Mouse (Mus musculus) left cerebral cortex, adult 8-10 months (tissue): Measurements from ENCODE around the gene AC129217.1. TPM values are rescaled to one million over a fixed set of nuclear protein-coding genes. Genes with fewer than 3 reads are reported as not detected.
"Not testable (repeated sequence)": the region's sequence is repeated elsewhere in the genome, so short reads cannot be mapped to it uniquely, and the experiment has no call there.

Experiments used
- DNase-seq, 2 experiments: peaks; one replicate each; pipeline ENCODE4 v3.0.0; 2022; ENCODE audit warnings: low spot score in 2 of 2
- total RNA-seq, 4 experiments: library from RNA; stranded (reverse); gene quantifications; 2 replicates each; pipeline ENCODE4 v1.2.4; 2022

The AC129217.1 gene
- total RNA-seq, 4 experiments from 2014 or later: not detected

DNA sequence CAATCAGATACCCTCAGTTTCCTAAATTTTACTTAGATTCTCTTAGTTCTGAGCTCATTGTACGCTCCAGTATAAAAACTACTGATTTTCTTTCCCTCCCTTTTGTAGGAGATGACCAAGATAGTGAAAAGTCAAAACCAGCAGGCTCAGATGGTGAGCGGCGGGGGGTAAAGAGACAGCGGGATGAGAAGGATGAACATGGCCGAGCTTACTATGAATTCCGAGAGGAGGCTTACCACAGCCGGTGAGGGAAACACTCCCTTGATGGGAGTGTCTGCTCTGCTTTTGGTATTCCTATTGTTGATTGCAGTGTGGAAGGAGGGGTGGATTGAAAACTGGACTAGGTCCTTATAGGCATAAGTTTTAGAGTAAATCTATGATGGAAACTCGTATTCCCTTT, 6.9 kb upstream of the AC129217.1 start:
- no peak for DNase-seq

DNA sequence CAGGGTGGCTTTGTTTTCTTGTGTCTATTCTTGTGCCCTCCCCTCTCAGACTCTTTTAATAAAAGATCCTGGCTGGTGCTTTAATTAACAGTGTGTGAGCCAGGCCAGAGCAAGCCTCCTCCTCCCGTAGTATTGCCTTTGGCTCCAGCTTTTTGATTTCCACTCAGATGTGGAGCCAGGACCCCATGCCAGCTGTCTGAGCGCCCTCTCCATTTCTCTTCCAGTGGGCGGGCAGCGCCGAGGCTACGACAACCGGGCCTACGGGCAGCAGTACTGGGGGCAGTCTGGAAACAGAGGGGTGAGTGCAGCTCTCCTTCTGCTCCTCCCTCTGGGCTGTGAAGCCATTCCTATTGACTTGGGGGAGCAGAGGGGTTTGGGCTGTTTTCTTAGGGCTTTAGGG, 1.1 kb downstream of the AC129217.1 start:
- DNase-seq: no peak

DNA sequence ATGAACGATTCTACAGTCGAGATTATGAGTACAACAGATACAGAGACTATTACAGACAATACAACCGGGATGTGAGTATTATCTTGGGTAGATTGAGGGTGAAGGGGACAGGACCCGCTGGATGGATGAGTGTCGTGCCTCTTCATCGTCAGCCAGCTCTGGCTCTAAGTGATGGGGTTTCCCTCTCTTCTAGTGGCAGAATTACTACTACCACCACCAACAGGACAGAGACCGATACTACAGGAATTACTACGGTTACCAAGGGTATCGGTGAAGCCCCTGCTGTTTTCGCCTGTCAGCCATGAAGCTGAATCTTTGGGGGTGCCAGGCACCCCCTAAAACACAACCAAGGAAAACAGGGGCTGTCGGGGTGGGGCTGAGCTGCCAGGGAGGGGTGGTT, 1.7 kb downstream of the AC129217.1 start:
- DNase-seq: no peak

DNA sequence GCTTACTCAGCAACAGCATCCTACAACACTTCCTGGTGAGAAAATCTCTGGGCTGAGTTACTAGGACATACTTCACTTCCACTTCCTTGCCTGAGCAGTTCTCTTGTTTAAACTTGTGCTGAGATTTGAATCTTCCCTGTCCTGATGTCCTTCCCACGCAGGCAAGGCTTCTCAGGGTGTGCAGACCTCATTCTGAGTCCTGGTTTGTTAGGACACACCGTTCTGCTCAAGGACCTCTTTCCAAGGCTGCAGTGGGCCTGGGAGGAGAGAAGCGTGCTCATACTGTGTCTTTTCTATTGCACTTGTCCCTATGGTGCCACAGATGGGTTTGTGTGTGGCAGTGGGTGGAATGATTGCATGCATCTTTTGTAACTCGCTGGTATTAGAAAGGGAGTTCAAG, 3.4 kb downstream of the AC129217.1 start:
- no peak for DNase-seq

DNA sequence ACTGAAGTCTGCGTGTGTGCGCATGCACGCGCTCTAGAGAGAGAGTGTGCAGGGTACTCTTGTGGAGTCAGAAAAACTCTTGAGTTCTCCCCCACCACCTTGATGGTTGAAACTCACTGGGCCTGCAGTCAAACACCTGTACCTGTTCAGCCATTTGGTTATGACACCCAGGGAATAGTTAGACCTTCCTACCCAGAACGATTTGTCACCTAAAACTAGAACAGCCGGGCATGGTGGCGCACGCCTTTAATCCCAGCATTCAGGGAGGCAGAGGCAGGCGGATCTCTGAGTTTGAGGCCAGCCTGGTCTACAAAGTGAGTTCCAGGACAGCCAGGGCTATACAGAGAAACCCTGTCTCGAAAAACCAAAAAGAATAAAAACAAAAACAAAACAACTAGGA, 6.8 kb downstream of the AC129217.1 start:
- not testable (repeated sequence) for DNase-seq

DNA sequence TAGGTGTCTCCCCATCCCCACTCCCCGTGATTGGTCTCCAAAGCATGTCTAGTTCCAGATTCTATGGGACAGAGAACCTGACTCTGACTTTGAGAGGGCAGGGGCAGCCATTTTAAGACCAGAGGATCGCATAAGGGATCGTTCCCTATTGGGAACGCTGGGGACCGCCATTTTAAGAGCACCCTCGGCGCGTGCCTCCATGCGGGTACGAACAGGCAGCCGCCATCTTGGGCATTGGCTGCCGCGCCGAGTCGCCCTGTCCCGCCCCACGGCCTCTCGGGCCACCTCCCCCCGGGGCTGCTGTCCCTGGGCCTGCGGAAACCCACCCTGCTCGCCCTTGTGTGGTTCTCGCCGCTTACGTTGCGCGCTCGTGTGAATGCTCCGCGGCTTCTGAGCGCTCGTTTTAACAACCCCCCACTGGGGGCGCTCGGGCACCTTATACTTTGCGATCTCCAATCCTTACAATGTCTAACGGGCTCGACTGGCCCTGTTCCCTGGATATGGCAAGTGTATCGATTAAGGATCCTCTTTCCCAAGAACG, 7.7 kb downstream of the AC129217.1 start, which contains the start of gene Bscl2:
TSS of gene Bscl2 (plus strand) at position 217 of the 541 bp plus-strand sequence.
- DNase-seq: peak; percentile 77 to 88

DNA sequence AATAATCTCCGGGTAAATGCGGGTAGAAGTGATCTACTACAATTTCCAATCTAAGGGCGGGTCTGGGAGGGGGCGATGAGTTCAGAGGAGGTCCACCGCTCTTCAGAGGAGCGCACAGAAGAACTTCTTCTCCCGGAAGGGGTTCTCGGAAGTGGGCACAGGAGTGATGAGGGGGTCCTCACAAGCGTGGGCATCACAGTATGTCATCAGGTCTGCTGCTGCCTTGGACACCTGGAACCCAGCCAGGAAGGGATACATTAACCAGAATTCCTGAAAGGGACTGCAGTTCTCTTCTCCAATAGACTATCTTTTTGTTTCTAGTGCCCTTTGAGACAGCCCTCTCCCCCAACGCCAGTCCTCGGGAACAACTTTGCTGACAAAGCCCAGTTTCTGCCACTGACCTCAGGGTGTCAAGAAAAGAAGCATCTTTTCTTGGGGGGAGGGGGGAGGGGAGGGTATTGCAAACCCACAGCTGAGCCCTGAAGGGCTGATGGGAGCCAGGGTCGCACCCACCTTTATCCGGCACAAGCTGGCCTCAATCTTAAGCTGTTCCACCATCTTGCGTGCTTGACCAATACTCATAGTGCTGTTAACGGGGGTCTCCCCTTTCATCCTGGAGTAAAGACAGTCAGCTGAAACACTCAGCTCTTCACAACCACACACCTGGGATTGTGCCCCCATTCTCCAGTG, 8.6 kb downstream of the AC129217.1 start:
- peak in 1 of 2 experiments; percentile 52 for DNase-seq

DNA sequence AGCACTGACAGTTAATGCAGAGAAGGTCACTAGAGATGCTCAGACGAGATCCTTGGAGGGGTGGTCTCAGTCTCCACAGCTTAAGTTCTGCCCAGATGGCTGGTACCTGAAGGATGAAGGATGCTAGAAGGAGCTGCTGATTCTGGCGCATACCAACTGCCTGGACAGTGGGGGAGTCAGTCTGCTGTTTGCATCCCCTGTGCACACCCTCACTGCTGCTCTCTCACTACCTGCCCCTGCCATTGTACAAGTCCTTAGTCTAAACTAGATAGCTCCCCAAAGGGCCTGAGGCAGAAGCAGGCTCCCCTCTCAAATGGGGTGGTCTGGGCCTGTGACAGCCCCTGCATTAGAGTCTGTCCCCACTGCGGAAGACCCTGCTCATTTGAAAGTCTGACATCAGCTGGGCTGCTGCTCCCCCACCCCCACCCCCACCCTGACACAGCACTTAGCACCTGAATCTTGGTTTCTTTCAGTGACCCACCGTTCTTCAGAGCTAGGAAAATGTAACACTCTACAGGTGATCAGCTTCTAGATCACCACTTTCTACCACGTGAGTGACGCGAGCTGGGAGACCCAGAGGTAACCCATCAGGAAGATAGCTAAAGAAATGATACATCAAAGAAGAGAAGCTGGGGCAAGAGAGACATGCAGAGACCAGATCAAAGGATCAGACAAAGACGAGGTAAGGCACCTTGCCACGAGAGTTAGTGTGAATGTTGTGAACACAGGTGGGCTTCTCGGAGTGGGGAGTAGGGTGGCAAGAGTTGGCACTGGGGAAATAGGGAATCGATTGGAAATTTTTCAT, 9.7 kb downstream of the AC129217.1 start, which contains the start of gene Gng3:
TSS of gene Gng3 (minus strand) at position 92 of the 805 bp plus-strand sequence.
- peak; percentile 81 to 90 for DNase-seq

DNA sequence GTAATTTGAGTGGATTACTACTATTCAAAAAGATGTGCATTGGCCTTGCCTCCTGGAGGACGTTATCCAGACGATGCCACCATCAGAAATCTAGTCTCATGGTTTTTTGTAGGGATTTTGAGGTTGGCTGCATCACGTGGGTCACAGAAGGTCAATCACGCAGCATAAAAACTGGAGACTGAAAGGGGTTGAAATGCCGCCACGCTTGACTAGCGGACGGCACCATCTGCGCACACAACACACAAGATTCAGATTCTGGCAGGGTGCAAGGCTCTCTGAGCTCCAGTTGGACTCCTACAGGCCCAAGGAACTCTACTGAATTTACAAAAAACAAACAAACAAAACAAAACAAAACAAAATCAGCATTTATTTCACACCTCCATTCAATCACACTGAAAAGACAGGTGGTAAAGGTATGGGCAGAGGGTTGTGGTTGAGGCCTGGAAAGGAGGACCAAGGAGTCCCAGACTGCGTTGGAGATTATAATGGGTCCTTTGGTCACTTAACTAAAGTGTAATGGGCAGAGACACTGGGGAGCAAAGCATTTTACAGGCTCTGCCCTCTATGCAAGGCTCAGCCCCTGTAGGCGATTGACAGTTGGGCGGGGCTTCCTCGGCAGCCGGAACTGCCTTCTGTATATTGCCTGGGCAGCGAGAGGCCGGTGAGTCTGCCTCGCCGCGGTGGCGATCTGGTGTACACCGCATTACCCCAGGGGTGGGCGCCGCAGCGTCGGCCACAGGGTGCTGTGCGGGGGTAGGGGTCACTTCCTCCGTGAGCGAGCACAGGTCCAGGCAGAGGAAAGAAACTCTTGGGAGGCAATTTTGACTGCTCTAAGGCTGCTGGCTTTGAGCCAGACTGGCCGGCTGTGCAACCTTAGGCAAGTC, 10.6 kb downstream of the AC129217.1 start:
- peak; percentile 39 to 69 for DNase-seq

DNA sequence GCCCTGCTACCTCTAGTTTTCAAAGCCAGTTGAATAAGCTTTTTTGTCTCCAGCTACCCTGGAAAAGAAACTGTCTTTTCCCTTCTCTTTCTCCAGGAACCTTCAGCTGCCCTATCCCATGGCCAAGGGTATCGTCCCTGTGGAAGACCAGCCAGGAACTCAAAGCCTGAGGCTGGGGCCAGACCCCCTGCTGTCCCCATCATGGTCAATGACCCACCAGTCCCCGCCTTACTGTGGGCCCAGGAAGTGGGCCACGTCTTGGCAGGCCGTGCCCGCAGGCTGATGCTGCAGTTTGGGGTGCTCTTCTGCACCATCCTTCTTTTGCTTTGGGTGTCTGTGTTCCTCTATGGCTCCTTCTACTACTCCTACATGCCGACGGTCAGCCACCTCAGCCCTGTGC, 11.4 kb downstream of the AC129217.1 start:
- DNase-seq: no peak

DNA sequence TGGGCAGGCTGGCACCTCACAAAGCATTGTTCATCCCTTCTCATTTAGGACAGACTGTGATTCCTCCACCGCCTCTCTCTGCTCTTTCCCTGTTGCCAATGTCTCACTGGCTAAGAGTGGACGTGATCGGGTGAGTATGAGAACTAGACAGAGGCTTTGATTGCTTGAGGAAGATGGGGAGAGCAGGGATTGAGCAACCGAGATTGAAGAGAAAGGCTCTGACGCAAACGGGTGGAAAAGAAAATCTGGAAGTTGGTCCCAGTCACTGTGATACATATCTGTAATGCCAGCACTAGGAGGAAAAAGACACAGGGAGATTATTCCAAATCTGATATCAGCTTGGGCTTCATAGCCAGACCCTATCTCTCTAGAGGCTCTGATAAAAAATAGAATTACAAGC, 13.4 kb downstream of the AC129217.1 start:
- no peak for DNase-seq

DNA sequence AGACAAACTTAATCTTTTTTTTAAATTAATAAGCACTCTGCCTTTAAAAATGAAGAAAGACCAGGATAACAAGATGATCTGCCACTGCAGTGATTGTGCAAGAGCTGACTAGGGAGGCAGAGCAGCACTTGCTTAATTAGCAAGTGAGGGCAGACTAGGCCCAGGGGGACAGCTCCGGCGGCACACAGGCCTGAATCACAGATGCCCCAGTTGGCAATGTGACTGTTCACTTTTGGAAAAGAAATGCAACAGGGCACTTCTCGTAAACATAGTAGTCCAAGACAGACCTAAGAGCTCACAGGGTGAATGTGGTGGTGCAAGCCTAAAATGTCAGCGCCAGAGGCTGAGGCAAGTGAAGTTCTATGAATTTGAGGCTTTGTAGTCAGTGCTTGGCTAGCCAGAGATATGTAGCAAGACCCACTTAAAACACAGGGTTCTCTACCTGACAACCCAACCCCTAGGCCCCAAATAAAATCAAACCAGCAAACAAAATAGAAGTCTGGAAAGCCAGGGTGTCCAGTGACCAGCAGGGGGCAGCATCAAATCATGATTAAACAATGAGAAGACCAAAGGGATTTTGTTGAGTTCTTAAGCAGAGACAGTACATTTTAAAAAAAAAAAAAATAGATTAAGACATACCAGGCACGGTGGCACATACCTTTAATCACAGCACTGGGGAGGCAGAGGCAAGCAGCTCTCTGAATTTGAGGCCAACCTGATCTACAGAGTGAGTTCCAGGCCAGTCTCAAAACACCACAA, 15.0 kb downstream of the AC129217.1 start:
- DNase-seq: no peak

DNA sequence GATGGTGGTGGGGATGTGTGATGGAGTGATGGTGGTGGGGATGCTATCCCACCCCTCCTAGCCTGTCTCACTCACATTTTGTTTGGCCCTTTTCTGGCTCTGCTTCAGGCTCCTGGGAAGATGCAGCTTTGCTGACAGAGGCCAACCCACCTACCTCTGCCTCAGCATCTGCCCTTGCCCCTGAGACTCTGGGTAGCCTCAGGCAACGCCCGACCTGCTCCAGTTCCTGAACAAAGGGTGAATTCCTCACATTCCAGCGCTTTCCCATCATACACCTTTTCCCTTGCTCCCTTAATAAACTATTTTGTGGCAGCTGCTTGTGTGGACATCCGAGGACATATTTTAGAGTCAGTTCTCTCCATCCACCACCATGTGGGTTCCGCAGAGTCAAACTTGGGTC, 18.8 kb downstream of the AC129217.1 start:
- DNase-seq: no peak

DNA sequence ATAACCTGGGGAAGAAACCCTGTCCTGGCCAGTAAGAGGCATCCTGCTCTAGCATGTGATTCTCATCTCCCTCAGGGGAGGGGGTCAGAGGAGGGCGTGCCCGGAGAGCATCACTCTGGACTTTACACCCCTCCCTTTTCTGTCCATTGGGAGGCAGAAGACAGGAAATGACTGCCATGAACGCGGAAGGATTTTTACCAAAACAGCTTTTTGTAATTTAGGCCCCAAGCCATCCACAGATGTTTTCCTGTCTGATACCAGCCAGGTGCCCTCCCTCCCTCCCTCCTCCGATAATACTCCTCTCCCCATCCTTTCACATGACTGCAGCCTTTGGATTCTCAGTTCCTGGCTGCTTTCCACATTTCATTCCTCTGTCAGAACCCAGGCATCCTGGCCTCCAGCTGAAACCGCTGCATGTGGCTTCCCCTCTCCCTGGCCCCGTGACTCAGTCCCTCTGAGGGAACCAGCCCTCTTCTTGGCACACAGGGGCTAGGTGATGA, 20.9 kb downstream of the AC129217.1 start, which contains the start of gene Lrrn4cl:
TSS of gene Lrrn4cl (plus strand) at position 367 of the 500 bp plus-strand sequence.
- no peak for DNase-seq

DNA sequence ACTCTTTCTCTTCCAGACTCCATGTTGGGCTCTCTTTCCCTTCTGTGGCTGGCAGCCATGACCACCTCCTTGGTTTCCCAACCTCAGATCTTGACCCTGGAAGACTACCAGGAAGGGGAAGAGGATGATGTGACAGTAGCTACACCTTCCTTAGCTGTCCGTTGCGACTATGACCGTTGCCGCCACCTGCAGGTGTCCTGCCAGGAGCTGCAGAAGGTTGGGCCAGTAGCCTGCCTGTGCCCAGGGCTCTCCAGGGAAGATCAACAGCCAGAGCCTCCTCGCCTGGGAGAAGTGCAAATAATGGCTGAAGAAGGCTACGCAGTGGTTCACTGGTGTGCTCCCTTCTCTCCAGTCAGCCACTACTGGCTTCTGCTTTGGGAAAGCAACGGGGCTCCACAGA, 22.1 kb downstream of the AC129217.1 start:
- no peak for DNase-seq

DNA sequence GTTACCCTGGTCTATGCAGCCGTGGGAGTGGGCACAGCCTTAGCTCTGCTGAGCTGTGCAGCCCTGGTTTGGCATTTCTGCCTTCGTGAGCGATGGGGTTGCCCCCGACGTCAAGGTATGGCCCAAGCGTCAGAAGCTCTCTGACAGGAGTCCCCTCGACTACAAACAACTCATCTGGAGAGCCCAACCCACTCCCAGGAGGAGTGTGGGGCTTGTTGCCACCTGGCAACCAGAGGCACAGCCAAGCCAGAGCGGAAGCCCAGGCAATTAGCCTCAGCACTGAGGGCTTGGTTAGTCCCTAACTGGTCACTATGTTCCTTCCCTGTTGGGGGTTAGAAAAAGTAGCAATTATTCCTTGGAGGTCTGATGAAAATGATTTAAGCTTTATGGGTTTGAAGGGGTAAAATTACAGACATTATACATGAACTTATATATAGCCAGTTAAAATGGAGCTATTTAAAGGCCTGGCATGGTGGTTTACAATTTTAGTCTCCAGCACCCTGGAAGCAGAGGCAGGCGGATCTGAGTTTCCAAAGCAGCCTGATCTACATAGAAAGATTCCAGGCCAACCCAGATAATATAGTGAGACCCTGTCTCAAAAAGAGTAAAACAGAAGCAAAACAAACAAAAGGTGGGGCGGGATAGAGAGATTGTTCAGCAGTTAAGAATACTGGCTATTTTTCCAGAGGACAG, 22.8 kb downstream of the AC129217.1 start:
- no peak for DNase-seq

DNA sequence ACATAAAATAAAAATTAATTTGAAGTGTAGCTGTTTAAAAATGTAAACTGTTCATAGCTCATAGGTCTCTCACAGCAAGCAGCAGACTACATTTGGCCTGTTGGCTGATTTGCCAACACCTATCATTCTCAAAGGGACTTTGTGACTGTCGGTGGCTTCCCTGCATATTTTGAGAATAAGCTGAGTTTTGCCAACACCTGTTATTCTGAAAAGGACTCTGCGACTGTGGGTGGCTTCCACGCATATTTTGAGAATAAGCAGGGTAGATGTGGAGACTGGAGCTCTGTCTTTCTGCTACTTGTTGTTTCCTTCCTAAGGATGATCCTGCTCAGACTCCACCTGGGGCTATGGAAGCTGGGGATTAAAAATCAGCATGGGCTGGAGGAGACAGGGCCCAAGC, 23.5 kb downstream of the AC129217.1 start:
- no peak for DNase-seq

DNA sequence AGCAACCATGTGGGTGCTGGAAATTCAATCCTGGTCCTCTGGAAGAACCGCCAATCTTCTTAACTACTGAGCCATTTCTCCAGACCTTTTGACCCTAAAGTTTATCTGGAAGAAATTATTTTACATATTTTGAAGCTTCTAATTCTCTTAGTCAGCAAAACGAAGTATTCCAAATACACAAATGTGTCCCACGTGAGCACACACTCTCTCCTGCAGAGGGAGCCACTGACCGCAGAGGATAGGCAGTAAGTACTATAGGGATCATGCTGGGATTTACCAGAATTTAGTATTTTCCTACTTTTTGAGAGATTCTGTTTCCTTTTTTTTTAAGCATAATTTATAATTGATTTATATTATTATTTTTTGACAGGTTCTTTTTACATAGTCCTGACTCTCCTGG, 28.1 kb downstream of the AC129217.1 start:
- no peak for DNase-seq

DNA sequence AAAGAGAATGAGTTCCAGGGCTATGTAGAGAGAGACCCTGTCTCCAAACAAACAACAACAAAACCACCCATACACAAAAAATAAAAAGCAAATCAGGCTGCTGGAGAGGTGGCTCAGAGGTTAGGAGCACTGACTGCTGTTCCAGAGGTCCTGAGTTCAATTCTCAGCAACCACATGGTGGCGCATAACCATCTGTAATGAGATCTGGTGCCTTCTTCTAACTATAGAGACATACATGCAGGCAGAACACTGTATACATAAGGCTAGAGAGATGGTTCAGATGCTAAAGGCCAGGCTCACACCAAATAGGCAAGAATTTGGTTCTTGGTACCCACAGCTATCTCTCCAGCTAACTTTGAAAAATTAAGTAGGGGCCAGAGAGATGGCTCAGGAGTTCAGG, 29.4 kb downstream of the AC129217.1 start:
- DNase-seq: no peak

DNA sequence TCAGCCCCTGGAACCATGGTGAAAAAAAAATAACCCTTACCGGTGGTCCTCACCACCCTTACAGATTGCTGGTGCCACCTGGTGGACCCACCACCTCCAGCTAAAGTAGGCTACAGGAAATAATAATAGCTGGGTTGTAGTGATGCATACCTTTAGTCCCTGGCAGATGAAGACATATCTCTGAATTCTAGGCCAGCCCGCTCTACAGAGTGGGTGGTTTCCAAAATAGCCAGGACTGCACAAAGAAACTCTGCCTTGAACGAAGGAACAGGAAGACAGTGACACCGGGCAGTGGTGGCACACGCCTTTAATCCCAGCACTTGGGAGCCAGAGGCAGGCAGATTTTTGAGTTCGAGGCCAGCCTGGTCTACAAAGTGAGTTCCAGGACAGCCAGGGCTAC, 34.7 kb downstream of the AC129217.1 start:
- DNase-seq: no peak
